Mouse (Mus musculus): Measurements from ENCODE around the gene Tdrkh. TPM values are rescaled to one million over a fixed set of nuclear protein-coding genes. Genes with fewer than 3 reads are reported as not detected.

The Tdrkh gene
- total and polyA plus RNA-seq, 3 experiments = 0.22 TPM; not detected in 2

DNA sequence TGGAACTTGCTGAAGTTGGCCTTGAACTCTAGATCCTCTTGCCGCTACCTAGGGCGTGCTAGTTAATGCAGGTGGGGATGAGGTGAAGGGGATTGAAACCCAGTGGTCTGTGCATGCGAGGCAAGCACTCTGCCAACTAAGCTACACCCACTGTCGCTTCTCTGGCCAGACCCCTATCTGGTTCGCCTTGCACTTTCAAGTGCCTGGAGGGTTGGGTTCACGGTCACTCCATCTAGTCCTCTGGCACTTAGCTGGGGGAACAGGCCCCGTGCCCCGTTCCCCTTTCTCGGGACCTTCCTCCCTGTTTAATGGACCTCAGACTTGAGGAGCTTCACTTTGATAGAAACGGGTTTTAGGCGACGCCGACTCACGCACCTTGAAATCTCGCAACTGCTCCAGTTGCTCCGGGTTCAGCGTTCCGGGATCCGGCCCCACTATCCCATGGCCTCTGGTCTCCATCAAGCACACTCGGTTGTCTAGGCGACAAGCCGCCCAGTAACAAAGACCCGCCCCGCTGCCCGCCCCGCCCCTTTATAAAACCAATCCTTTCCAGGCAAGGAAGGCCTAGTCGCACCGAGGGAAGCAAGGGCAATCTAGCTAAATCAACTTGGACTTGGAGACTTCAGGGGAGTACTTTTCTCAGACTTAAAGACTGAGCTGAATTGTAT lies 59.5 kb downstream of the Tdrkh start:
- ATAC-seq (ENCODE audit: extremely low read depth, insufficient number of reproducible peaks, low FRiP score, poor library complexity, severe bottlenecking) (no peak), DNase-seq (ENCODE audit: low spot score) (no peak)
- no peak overlapping the region for H3K4me3 ChIP-seq (ENCODE audit: low read depth, low read length)
- H3K36me3 ChIP-seq (replicated peaks) = no peaks in the 10 kb centered on the region
- H3K27me3 ChIP-seq (ENCODE audit: insufficient read depth, low read length) = peaks cover 19% of the 10 kb centered on the region
- H3K9me3 ChIP-seq (replicated peaks) = no peaks in the 10 kb centered on the region
- H3K4me1 ChIP-seq (ENCODE audit: insufficient read depth, low read depth, low read length) = no peaks in the 10 kb centered on the region
- TF ChIP-seq GATA1 (IDR thresholded peaks at IDR 0.05; ENCODE audit: borderline replicate concordance, low read length) = no peak
- no peak for TF ChIP-seq CTCF (IDR thresholded peaks at IDR 0.05; ENCODE audit: low read depth, low read length)
- TF ChIP-seq GATA2 (IDR thresholded peaks at IDR 0.05; ENCODE audit: borderline replicate concordance, low read depth, low read length) = no peak
- no peak for TF ChIP-seq TAL1 (conservative IDR thresholded peaks at IDR 0.05; ENCODE audit: low read depth, low read length)
- TF ChIP-seq POLR2AphosphoS5 (IDR thresholded peaks at IDR 0.05; ENCODE audit: insufficient replicate concordance, low read depth, low read length) = no peak

DNA sequence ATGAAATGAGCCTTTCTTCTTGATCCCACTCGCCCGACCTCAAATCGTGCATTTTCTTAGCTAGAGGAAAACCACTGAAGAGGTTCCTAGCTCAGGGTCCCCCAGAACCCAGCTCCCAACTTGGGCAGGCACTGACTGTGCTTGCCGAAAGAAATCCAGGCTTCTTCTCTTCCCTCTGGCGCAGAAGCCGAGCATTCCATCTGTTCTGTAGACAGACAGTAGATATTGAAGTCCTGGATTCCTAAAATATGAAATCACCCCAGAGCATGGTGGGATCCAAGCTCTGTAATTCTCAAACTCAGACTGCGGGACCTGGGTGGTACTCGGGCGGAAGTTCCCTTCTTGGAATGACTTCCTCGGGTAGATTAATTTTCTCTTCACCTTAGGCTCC lies 60.0 kb downstream of the Tdrkh start:
- no peak for DNase-seq (ENCODE audit: low spot score)
- ATAC-seq (ENCODE audit: extremely low read depth, insufficient number of reproducible peaks, low FRiP score, poor library complexity, severe bottlenecking) = no peak
- Histone ChIP-seq H3K4me3 (ENCODE audit: low read depth, low read length) (no peak overlapping the region), H3K36me3 (replicated peaks) (no peaks in the 10 kb centered on the region), H3K4me1 (ENCODE audit: insufficient read depth, low read depth, low read length) (no peaks in the 10 kb centered on the region), H3K9me3 (replicated peaks) (no peaks in the 10 kb centered on the region), H3K27me3 (ENCODE audit: insufficient read depth, low read length) (peaks cover 16% of the 10 kb centered on the region)
- TF ChIP-seq CTCF (IDR thresholded peaks at IDR 0.05; ENCODE audit: low read depth, low read length) = no peak
- no peak for TF ChIP-seq TAL1 (conservative IDR thresholded peaks at IDR 0.05; ENCODE audit: low read depth, low read length)
- no peak for TF ChIP-seq POLR2AphosphoS5 (IDR thresholded peaks at IDR 0.05; ENCODE audit: insufficient replicate concordance, low read depth, low read length)
- TF ChIP-seq GATA2 (IDR thresholded peaks at IDR 0.05; ENCODE audit: borderline replicate concordance, low read depth, low read length) = no peak

DNA sequence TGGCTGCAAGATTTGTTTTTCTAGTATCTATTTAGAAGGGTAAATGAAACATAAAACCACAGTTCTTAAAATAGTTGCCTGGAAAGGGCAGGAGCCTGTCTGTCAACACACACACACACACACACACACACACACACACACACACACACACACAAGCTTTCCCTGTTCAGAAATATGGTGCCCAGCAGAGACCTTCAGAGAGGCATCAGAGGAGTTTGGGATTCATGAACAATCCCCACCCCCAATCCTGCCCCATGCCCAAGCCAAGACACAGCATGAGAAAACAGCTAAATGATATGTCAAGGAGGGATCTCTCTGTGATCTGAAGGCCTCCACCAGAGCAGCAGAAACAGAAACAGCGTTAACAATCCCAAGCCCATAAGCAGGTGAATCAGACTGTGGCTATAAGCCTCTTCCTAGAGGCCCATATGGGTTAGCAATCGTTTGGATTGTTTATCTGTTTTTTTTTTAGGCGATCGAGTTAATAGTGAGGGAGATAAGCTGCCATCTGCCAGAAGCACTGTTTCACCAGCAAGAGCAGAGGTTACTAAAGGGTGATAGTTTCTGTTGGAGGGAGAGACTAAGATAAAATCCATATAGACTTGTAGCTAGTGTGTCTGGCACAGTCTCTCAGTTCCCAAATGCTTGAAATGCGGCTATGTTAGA lies 60.6 kb downstream of the Tdrkh start:
- TF ChIP-seq GATA2 (IDR thresholded peaks at IDR 0.05; ENCODE audit: borderline replicate concordance, low read depth, low read length) (no peak), POLR2AphosphoS5 (IDR thresholded peaks at IDR 0.05; ENCODE audit: insufficient replicate concordance, low read depth, low read length) (no peak)
- ATAC-seq (ENCODE audit: extremely low read depth, insufficient number of reproducible peaks, low FRiP score, poor library complexity, severe bottlenecking) = no peak

DNA sequence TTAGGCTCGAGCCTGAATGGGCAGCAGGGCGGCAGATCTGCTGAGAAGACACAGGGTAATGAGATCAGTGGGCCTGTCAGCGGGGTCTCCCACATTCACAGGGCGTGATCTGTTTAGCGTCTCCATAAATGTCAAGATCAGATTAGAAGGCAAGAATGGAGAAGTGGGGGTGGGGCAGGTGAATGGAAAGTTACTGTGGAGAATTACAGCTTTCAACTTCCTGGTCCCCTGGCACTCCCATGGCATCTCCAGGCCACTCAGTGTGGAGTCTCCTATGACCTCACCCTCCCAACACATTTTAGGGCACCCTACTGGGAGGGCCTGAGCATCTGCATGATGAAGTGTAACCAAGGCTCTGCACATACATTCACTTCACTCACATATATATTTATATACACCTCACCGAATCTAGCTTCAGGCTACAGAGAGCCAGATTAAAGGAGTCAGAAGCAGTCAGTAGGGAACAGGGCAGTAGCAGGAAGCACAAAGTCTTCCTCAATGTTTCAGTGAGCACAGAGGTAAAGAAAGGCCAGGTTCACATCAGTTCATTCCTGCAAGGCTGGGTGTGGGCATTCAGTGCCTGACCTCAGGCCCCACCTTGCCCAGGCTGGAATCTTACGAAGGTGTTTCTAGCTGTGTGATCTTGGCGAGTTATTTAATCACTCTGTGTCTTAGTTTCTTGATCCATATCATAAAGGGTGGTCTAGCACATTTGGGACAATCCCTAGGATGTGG lies 63.4 kb downstream of the Tdrkh start:
- TF ChIP-seq GATA2 (IDR thresholded peaks at IDR 0.05; ENCODE audit: borderline replicate concordance, low read depth, low read length) (no peak), TAL1 (conservative IDR thresholded peaks at IDR 0.05; ENCODE audit: low read depth, low read length) (no peak), CTCF (IDR thresholded peaks at IDR 0.05; ENCODE audit: low read depth, low read length) (no peak), GATA1 (IDR thresholded peaks at IDR 0.05; ENCODE audit: borderline replicate concordance, low read length) (no peak), POLR2AphosphoS5 (IDR thresholded peaks at IDR 0.05; ENCODE audit: insufficient replicate concordance, low read depth, low read length) (no peak)
- no peaks in the 10 kb centered on the region for H3K4me1 ChIP-seq (ENCODE audit: insufficient read depth, low read depth, low read length)
- no peaks in the 10 kb centered on the region for H3K36me3 ChIP-seq (replicated peaks)
- no peak overlapping the region for H3K4me3 ChIP-seq (ENCODE audit: low read depth, low read length)
- no peak for ATAC-seq (ENCODE audit: extremely low read depth, insufficient number of reproducible peaks, low FRiP score, poor library complexity, severe bottlenecking)
- peaks cover 26% of the 10 kb centered on the region for H3K27me3 ChIP-seq (ENCODE audit: insufficient read depth, low read length)
- H3K9me3 ChIP-seq (replicated peaks) = no peaks in the 10 kb centered on the region
- no peak for DNase-seq (ENCODE audit: low spot score)

More for the DNA sequence above, 60.6 kb downstream of the Tdrkh start:
- no peaks in the 10 kb centered on the region for H3K4me1 ChIP-seq (ENCODE audit: insufficient read depth, low read depth, low read length)
- H3K36me3 ChIP-seq (replicated peaks) = no peaks in the 10 kb centered on the region
- no peaks in the 10 kb centered on the region for H3K9me3 ChIP-seq (replicated peaks)
- no peak for DNase-seq (ENCODE audit: low spot score)
- H3K4me3 ChIP-seq (ENCODE audit: low read depth, low read length) = no peak overlapping the region
- H3K27me3 ChIP-seq (ENCODE audit: insufficient read depth, low read length) = peaks cover 17% of the 10 kb centered on the region

DNA sequence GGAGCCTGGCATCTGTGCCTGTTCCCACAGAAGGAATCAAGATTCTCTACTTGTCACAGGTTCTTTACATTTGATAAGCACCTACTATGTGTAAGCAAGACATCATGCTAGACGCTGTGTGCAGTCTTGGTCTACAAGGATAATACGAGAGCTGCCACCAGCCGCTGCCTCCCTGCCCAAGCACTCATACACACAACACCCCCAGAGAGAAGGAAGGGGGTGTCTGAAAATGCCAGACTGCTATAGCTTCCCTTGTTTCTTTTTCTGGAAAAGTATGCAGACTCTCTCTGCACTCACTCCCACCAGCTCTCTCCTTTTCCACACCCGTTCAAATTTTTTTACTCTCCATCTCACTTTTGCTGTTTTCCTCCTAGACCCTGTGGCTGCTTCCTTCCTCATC lies 64.4 kb downstream of the Tdrkh start:
- Histone ChIP-seq H3K4me3 (ENCODE audit: low read depth, low read length) (no peak overlapping the region), H3K9me3 (replicated peaks) (no peaks in the 10 kb centered on the region), H3K27me3 (ENCODE audit: insufficient read depth, low read length) (peaks cover 25% of the 10 kb centered on the region), H3K4me1 (ENCODE audit: insufficient read depth, low read depth, low read length) (peaks cover 4% of the 10 kb centered on the region; the same call in 1 of the 2 replicates), H3K36me3 (replicated peaks) (no peaks in the 10 kb centered on the region)
- DNase-seq (ENCODE audit: low spot score) = no peak
- no peak for ATAC-seq (ENCODE audit: extremely low read depth, insufficient number of reproducible peaks, low FRiP score, poor library complexity, severe bottlenecking)
- no peak for TF ChIP-seq TAL1 (conservative IDR thresholded peaks at IDR 0.05; ENCODE audit: low read depth, low read length)

DNA sequence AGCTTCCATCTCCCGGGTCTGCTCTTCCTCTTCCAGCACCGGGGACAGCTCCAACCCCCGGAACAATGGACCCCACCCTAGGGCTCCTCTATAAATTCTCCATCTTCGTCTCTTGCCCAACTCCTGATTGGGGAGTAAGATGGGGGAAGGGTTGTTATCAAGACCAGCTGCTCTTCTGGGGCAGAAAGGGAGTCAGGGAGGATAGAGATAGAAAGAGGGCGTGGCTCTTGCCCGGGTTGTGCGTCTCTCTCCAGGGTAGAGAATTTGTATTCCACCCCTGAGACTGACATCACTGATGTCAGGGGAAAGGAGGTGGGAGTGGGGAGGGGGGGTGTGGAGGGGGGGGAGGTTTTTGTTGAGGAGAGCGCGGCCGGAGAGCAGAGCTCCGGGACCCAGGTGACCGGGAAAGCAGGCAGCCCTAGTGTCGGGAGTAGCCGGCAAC lies 64.9 kb downstream of the Tdrkh start, which contains the start of gene Celf3:
Gene Celf3 (plus strand): TSS at position 315 of the 442 bp plus-strand sequence.
- DNase-seq (ENCODE audit: low spot score) (peak; percentile 44), ATAC-seq (ENCODE audit: extremely low read depth, insufficient number of reproducible peaks, low FRiP score, poor library complexity, severe bottlenecking) (0 out of 2 replicates have a peak, but pooled peaks have one; percentile 42)
- Histone ChIP-seq H3K27me3 (ENCODE audit: insufficient read depth, low read length) (peaks cover 24% of the 10 kb centered on the region), H3K36me3 (replicated peaks) (no peaks in the 10 kb centered on the region), H3K4me3 (ENCODE audit: low read depth, low read length) (no peak within 1 kb of the TSS), H3K9me3 (replicated peaks) (no peaks in the 10 kb centered on the region), H3K4me1 (ENCODE audit: insufficient read depth, low read depth, low read length) (peaks cover 9% of the 10 kb centered on the region; the same call in 1 of the 2 replicates)
- no peak for TF ChIP-seq POLR2AphosphoS5 (IDR thresholded peaks at IDR 0.05; ENCODE audit: insufficient replicate concordance, low read depth, low read length)
- TF ChIP-seq GATA1 (IDR thresholded peaks at IDR 0.05; ENCODE audit: borderline replicate concordance, low read length) = no peak
- no peak for TF ChIP-seq GATA2 (IDR thresholded peaks at IDR 0.05; ENCODE audit: borderline replicate concordance, low read depth, low read length)
- TF ChIP-seq TAL1 (conservative IDR thresholded peaks at IDR 0.05; ENCODE audit: low read depth, low read length) = no peak
- no peak for TF ChIP-seq CTCF (IDR thresholded peaks at IDR 0.05; ENCODE audit: low read depth, low read length)
